Mouse (Mus musculus): ENCODE results near the gene Gm8926. TPM values are rescaled to one million over a fixed set of nuclear protein-coding genes. Genes with fewer than 3 reads are reported as not detected.
"Not testable (repeated sequence)": the region's sequence is repeated elsewhere in the genome, so short reads cannot be mapped to it uniquely, and the experiment has no call there.

Gene Gm8926
- polyA plus RNA-seq (2015; fragmentation: Nextera tagmentation; extraction: Ambion mirVana) = not detected in 2 replicates

DNA sequence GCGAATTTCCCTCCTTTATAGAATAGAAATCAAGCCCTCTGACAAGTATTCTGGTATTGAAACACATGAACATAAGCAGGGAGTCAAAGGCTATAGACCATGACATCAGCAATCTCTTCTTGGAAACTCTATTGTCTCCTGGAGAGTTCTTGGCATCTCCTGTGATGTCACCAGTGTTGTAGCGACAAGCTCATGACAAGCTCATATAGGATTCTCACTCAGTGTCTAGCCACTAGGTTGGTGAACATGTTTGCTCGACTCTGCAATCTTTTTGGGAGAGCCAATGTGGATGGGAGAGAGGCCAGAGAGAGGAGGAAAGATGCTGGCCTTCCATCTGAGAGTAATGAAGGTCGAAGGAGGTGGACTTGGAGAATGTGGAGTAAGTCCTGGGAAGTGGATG is at the start of gene Gm8926:
Gene Gm8926 (plus strand): TSS at position 301 of the 400 bp plus-strand sequence.
- not testable (repeated sequence) for H3K4me1 ChIP-seq; ATAC-seq; H3K4me3 ChIP-seq; H3K4me2 ChIP-seq; H3K36me3 ChIP-seq (ENCODE audit: poor library complexity, severe bottlenecking); H3K9me3 ChIP-seq (replicated peaks); H3K27me3 ChIP-seq; H3K9ac ChIP-seq; H3K27ac ChIP-seq
- 75% methylated on average over 1 of the region's 4 CpGs for WGBS

Other genes with a start within 250 kb of the Gm8926 start
- not detected in 2 replicates for gene Gm6460, start 175.6 kb upstream of the Gm8926 start, polyA plus RNA-seq (2015; fragmentation: Nextera tagmentation; extraction: Ambion mirVana)
- not detected in 2 replicates for gene Gm8922, start 88.6 kb upstream of the Gm8926 start, polyA plus RNA-seq (2015; fragmentation: Nextera tagmentation; extraction: Ambion mirVana)
- gene Gm6465, start 75.0 kb downstream of the Gm8926 start, polyA plus RNA-seq (2015; fragmentation: Nextera tagmentation; extraction: Ambion mirVana) = not detected in 2 replicates
- not detected in 2 replicates for gene 4933402N22Rik, start 147.5 kb downstream of the Gm8926 start, polyA plus RNA-seq (2015; fragmentation: Nextera tagmentation; extraction: Ambion mirVana)